Mouse (Mus musculus): ENCODE results near the gene Gm5849.
"Not testable (repeated sequence)": the region's sequence is repeated elsewhere in the genome, so short reads cannot be mapped to it uniquely, and the experiment has no call there.

The Gm5849 gene

DNA sequence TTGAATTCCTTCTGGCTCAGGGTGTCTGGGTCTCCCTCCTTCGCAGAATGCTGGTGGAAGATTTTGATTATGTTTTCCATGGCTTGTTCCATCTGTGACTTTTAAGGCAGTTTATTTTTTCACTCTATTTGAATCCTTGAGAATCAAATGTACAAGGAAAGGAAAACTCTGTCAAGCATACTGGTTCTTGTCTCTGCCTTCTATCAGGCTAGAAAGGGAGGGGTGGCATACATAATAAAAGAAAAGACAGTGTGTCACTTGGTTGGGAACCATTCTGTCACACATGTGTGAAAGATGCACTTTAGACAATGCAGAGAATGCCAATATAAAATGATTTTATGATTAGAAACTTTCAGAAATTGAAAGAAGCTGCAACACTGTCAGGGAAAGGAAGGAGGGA is at the start of gene Gm5849:
TSS of gene Gm5849 (minus strand) at position 101 of the 400 bp plus-strand sequence.
- not testable (repeated sequence) for DNase-seq

DNA sequence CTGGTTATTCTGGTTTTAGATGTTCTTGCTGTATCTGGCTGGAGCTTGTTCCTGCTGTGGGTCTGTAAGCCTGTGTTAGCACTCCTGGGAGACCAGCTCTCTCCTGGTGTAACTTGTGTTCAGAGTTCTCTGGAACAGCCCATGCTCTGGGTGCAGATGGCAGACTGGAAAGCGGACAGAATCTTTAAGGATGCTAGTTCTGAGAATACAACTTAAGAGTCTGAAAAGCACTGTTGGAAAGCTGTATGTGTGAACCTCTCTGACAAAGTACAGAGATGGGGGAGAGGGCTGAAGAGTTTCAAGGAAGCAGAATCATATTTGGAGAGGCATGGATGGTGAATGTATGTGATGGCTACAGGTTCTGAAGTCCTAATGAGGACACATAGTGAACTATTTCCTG is 28.0 kb downstream of the Gm5849 start:
- no peak for DNase-seq

- DNase-seq = no peak
These were observed 51.1 kb downstream of the Gm5849 start, which contains the start of gene Pglyrp4 for GRCm38 (mm10) chr3:90726606-90727005. Pglyrp4 (plus strand) TSS chr3:90726906.

Measured in kidney, adult 11 months (tissue).